Mouse (Mus musculus) hindlimb bud, embryonic 11.5 days (tissue): Measurements from ENCODE around the gene Gdf2.
A peak's percentile ranks its signal among the peaks of the same experiment; 100 is the strongest.

Experiments
- DNase-seq: peaks from one replicate; pipeline ENCODE4 v3.0.0-alpha.2; 2012; ENCODE audit warnings: low read depth, low spot score; ENCODE audit errors: extremely low spot score

Gene Gdf2

DNA sequence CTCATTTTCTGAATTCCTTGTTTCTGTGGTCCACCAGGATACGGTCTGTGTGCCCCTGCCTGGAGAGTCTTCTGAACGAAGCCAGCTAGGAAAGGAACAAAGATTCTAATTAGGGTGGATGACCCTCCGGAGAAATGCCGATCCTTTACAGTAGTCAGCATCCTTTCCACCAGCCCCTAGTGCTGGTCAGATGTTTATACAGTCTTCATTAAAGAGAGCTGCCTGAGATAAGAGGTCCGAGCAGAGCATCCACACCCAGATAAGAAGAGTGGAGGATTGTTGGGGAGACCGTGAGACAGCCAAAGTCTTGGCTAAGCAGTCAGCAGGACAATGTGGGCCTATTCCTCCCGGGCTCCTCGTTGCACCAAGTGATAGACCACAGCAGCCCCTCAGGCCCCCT is at the start of gene Gdf2:
TSS of gene Gdf2 (plus strand) at position 301 of the 400 bp plus-strand sequence.
- DNase-seq: no peak

DNA sequence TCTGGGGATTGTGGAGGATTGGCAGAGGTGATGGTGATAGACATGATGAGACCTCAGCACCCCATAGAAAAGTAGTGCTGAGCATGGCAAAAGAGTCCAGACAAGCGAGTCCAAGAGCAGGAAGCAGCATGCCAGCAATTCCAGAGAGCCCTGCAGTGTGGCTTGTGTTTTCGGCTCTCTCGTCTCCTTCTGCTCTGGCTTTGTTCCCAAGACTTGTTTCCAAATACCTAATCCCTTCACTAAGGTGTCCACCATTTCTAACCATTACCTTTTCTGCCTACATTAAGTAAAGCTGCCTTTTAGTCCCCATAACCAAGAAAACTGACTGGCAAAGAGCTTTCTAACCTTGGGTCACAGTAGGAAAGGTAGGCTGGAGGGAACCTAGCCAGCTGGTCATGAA is 49.3 kb upstream of the Gdf2 start:
- no peak for DNase-seq

DNA sequence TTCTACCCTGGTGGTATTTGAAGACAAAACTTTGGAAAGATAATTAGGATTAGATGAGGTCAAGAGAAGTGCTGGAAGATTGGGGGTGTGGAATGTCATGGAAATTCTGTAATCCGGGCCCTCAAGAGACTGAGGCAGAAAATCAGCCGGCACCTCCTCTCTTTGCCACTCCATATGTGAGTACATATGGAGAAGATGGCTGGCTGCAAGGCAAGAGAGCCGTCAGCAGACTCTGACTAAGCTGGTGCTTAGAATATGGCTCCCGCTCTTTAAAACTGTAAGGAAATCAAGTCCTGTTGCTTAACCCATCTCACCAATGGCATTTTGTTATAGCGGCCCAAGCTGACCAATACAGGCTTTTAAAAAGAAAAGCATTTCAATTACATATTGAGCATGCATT is 45.1 kb upstream of the Gdf2 start:
- DNase-seq: no peak

DNA sequence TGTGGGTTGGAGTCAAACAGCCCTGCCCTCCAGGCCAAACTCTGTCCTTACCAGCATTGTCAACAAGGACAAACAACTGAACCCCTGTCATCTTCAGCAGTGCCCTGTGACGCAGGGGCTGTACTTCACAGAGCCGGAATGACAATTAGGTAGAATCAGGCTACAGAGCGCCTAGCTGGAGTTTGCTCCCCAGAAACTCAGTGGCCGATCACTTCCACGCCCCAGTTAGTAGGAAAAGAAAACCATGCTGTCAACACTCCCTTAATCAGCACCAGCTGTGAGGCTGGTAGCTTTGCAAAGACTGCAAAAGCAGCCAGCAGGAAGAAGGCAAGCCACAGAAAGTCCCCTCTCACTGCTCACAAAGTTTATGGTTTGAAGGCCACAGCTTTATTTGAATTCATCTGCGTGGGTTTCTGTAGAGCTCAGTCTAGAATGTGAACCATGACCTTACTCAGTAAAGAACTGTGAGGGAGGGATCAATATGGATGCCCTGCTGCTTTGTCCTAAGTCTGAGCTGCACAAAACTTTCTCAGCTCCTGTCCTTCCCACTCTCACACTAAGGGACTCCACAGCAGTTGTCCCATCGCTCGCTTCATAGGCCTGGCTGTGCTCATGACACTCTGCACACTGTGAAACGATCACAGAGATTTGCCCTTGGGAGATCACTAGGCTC is 44.1 kb upstream of the Gdf2 start:
- DNase-seq: peak; percentile 87

DNA sequence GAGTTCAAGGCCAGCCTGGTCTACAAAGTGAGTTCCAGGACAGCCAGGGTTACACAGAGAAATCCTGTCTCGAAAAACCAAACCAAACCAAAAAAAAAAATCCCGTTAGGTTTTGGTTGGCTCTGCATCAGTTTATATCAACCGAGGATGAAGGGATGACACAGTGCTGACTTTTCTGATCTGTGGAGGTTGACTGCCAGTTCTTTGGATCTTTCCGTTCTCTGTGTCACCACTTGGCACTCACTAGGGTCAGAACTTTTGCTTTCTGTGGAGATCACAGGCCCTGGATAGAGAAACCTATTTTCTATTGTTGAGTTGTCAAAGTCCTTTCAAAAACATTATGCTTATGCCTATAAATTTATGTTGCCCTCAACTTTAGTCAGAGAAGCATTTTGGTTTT is 38.1 kb upstream of the Gdf2 start:
- DNase-seq: no peak

DNA sequence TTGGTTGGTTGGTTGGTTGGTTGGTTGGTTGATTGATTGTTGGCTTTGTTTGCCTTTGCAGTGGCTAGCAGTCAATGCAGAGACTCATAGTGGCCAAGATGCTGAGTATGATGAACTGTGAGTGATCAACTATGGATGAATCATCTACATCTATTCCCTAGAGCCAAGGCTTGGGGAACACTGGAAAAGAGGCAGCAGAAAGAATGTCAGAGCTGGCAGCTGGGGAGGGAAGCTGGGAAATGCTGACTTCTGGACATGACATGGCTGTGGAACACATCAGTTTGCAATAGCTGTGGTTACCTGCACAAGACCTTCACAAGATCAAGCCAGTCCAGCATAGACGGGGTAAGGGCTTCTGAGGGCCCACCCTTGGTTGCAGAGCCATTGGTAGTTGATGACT is 37.6 kb upstream of the Gdf2 start:
- DNase-seq: no peak

DNA sequence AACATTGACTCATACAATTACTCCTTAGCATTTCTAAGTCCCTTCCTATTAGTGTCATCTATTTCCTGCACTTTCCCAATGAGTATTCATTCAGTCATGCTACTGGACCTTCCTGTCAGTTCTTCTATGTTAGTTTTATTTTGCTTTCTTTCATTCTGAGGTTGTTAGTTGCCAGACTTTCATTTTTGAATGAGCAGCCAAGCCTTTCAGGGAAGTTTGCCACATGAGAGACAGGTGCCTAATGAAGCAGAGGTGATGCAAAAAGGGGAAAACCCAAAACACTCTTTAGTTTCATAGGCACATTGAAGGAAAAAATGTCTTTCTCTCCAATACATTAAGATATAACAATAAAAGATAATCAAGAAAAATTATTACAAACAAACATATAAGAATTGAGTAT is 36.0 kb upstream of the Gdf2 start:
- no peak for DNase-seq

DNA sequence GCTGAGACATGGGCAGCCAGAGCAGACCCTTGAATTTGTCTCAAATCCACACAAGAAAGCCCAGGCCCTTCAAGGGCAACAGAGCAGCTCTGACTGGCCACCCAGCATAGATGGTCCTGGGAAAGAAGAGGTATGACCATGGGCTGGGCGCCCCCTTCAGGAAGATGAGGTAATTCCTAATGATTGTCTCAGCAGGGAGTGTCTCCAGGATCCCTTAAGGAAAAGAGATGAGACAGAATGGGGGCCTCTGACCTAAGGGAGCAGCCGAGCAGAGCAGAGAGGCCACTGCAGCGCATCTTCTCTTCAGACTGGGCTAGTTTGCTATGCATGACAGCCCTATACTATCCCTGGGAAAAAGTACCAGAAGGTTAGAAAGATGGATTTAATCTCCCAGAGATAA is 27.1 kb upstream of the Gdf2 start:
- DNase-seq: no peak

DNA sequence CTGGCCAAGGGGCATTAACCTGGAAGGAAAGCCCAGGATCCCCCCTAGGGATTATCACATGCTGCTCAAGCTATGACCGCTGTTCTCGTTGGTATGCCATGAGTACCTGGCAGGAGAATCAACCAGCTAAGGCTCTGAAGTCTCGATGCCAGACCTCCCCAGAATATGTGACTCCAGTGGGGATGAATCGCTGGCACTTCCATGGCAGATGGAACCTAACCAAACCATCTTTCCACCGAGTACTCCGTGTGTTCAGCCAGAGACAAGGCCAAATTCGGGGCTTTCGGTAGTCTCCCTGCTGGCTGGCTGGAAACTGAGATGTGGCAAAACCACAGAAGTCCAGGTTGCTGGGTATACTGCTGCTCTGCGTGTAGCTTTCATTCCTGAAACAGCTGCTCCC is 26.6 kb upstream of the Gdf2 start:
- no peak for DNase-seq

DNA sequence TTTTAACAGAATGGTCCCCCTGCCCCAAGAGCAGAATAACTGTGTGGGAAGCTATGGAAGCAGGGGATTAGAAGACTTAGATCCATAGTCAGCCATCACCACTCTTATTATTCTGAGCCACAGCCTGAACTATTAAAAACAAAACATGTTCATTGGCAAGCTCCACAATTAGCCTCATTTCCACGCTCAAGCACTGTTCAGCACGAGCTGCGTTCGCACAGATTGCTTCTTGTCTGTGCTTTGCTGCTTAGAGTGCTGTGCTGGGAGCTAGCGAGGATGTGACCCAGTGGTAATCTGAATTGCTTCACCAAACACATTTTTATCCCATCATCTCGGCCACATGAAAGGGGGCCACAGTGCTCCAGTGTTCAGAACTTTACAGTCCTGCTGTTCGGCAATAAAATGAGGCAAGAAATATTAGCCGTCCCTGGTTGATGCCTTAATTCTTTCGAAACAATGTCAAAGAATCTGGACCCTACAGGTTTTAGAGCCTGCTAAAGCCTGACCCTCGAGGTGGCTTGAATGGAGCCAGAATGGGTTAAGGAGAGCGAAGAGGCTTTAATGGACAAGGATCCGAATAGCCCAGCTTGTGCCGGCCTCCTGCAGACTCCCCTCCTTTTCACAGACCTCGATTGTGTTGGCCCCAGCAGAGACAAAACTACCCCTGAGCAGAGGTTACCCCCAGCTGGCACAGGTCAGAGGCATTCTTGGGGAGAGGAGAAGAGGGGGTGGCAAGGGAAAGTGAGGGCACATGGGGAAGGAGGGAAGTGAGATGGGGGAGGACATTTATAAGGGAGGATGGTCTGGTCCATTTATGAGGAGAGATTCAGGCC is 19.9 kb upstream of the Gdf2 start:
- DNase-seq: no peak

DNA sequence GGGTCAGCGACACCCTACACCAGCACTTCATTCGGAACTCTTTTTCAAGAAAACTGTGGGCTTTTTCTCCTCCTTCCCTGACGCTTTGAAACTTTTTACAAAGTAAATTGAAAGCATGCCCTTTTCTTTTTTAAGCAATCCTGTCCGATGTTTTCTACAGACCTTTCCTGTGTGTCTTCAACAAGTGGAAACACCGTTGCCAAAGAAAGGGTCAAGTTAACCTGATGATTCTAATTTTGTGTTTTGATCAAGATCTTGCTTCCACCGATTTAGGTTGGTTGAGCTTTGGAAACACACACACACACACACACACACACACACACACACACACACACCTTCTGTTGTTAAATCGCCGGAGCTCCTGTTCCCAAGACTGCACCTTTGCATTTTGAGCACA is 18.1 kb upstream of the Gdf2 start:
- DNase-seq: no peak

DNA sequence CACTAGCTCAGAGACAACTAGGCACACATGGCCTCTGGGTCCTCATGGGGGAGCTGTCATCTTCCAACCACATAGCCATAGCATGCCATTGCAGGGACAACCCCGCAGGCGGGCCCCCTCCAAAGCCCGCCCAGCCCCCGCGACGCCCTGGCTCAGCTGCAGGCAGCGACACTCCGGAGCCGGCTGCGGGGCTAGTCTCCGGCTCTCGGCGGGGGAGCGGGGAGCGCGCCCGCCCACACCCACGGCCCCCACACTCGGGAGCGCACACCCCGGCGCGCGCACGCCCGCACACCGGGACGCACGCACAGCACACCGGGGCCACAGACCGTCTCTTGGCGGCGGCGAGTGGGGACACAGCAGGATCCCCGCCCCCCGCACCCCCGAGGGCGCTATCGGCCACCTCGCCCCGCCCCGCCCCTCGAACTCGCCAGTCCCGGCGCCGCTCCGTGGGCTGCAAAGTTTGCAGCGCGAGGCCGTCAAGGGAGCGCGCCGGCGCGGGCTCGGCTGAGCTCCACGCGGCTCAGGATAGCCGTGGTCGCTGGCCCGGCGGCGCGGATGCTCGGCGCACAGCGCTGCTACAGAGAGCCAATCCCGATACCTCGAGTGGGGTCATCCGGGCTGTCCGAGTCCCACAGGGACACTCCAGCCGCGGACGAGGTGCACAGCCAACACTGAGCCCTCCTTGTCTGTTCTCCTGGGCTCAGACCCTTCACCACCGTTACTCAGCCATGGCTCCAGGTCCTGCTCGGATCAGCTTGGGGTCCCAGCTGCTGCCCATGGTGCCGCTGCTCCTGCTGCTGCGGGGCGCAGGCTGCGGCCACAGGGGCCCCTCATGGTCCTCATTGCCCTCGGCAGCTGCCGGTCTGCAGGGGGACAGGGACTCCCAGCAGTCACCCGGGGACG is 17.4 kb upstream of the Gdf2 start, which contains the start of gene Gdf10:
TSS of gene Gdf10 (plus strand) at position 420 of the 903 bp plus-strand sequence.
- no peak for DNase-seq

DNA sequence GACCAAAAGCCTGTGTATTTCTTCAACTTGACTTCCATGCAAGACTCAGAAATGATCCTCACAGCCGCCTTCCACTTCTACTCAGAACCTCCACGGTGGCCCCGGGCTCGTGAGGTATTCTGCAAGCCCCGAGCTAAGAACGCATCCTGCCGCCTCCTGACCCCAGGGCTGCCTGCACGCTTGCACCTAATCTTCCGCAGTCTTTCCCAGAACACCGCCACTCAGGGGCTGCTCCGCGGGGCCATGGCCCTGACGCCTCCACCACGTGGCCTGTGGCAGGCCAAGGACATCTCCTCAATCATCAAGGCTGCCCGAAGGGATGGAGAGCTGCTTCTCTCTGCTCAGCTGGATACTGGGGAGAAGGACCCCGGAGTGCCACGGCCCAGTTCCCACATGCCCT is 9.0 kb upstream of the Gdf2 start:
- DNase-seq: no peak

DNA sequence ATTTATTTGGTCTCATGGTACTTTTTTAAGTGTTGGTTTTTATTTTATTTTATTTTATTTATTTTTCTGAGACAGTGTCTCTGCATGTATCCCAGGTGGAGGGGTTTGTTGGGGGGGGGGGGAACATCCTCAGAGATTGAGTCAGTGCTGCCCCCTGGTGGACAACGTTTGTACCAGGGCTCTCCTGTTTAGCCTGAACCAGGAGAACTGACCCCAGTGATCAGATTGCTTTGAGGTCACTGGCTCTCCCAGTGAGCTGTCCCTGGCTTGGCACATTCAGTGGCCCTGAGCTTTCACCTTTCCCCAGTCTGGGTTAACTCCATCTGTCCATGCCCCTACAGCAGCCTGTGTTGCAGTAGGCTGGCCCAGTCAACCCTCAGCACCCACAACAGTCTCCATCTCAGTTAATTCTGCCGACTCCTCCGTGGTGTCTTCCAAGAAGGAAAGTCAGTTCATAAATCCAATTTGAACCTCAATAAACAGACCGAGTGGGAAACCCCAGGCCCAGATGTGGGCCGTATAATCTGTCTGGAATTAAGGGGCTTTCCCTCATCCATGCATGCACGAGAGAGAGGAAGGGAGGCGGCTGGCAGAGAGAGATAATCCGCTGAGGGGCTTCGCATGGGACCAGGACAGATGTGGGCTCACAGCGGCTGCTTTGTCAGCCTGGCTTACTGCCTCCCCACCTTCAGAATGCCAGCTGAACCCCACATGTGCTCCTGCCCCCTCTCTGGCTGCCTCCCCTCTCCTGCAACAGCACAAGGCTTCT is 7.7 kb upstream of the Gdf2 start:
- no peak for DNase-seq

DNA sequence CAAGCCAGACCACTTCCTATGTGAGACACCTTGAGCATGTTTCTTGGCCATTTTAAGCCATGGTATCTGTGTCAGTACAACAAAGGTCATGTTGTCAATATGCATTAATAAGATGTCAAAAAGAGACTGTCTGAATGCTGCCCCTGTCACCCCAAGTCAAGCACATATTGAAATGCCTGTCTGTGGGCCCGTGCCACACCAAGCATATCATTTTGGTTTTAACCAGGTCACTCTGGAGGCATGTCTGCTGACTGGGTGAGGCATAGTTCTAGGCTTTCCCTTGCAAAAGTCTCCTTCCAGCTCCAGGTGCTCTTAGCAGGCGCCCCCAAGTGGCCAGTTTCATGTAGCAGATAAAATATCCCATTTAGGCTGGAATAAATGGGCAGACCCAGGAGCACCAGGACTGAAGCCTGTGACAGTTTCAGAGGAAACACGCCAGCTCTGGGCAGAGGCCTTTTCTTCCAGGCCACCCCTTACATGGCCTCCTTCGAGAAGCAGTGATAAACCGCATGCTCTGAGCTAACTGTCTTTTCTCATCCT is 7.0 kb upstream of the Gdf2 start:
- DNase-seq: no peak

DNA sequence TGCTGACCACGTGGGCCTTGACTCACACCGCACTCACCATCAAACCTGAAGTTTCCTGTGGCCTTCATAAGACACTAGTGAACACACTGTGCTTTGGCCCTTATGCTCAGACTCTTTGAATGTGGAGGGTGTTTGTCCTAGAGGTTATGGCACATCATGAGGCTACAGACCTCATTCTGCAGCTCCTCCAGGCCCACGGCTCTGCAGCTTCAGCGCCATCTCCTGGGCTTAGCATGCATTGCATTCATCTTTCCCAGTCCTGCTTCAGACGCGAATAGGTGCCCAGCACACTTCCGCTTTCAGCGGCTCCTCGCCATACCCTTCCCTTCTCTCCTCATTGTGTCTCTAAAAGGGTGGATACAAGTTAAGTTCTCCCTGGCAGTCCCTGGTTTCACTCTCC is 1.7 kb upstream of the Gdf2 start:
- DNase-seq: no peak

DNA sequence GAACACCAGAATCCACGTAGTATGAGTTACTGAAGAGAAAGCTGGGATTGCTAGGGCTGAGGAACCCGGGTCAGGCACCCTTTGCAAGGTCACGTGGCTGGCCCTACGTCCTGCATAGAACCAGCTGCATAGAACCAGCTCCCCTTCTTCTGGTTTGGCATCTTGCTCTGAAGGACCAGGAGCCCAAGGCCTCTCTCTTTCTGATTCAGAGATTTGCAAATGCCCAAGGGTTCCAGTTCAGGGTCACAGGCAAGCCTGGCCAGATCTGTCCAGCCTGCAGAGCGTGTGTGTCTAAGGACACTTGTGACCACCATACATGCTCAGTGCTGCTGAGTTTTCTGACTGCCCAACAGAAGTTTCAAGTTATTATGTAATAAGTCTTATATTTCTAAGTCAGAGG is 1.4 kb downstream of the Gdf2 start:
- no peak for DNase-seq

DNA sequence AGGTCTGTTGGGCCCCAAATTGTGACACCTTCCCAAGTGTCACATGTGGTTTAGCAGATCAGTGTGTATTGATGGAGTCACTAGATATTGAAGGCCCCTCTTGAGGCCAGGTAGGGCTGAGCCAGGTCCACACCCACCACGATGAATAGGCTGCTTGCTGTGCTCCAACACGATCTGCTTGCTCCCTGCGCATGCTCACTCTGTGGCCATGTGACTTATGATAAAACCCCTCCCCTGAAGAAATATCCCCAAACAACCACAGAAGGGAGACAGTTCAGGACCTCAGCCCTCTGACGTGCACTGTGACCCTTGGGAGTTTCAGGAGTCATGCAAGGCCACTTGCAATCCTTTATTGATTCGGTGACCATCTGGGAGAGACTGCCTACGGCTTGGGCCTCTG is 5.3 kb downstream of the Gdf2 start:
- DNase-seq: no peak

DNA sequence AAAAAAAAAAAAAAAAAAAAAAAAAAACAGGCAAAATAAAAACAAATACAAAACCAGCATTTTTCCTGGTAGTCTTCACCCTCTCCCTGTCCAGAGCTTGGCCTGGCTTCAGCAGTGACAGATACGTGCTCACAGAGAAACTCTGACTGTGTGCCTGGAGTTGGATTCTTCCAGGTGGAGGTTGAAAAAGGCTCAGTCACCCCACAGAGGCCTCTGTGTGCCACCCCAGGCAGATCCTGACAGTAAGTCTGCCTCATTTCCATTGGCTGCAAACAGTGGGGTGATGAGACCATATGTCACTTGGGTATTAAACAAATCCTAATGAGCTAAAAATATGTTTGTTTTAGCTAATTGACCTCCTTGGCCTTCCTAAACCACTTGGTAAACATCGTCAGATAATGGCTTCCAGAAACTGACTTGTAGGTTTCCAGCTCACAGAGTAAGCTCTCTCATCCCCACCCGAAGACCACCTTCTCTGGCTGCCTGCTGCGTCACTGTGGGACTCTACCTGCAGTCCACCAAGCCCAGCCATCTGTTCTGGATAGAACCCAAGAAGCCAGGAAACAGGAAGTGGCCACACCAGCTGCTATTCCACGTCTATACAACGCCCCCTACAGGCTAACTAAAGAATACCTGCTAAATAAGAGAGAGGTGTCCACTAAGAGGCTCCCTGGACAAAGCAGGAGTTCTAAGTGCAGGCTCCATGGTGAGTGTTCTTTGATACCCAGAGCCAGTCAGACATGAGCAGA is 11.6 kb downstream of the Gdf2 start:
- DNase-seq: no peak

DNA sequence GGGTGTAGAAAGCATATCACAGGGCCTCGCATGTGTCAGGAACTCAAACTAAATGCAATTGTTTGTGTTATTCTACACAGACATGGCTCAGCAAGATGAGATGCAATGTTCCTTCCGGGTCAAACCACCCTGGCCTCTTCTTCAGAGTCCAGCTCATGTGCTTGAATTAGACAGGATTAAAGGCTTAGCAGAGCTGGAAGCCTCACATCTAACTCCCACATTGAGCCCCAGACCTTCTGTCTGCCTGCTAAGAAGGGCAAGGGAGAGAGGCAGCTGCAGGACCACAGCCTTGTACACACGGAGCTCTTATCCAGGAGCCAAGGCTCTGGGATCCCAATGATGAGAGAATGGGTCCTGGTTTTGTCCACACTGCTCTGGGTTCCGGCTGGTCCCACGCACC is 12.9 kb downstream of the Gdf2 start, which contains the start of gene Rbp3:
TSS of gene Rbp3 (plus strand) at position 243 of the 400 bp plus-strand sequence.
- DNase-seq: no peak
